In the genomic region with DNA sequence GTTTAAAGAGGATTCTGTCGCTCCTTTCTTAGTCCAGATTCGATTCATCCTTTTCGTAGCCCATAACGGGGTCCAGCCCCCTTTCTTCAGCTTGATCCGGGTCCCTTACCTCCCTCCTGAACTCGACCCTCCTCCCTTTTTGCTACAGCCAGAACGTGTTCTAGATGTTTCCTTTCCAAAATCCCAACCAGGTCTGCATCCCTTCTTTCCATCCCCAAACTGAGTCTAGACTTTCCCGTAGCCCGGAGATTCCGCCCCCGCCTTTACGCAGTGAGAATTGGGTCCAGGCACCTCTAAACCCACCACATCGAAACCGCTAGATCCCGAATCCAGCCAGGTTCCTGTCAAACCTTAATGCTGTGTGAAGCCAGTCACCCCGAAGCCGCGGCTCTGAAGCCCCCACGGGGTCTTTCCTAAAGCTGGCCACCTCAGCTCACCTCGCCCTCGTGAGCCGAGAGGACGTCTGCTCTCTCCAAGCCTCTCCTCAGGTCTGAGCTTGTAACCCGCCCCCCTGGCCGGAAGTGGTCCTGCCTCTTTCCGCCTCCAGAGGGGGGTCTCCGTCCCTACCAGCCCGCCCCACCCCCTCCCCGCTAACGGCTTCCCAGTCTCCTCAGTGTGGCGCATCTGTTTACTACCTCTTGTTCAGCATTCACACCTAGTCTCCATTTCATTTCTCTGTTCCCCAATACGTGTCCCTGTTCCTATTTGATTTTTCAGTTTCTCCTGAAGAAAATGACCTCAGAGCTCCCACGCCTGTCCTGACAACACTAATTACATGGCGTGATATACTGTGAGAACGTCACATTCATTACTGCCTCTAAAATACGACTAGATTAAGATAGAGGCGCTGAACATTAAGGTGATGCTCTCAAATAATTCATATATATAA, we compare ENCODE assay signal across 8 mouse cellular contexts. TPM values are rescaled to one million over a fixed set of nuclear protein-coding genes. Genes with fewer than 3 reads are reported as not detected.
A peak's percentile ranks its signal among the peaks of the same experiment; 100 is the strongest.
DNase-seq lines count a peak whose midpoint lies in the region; ATAC-seq and TF ChIP-seq lines count a peak whose summit lies in the region.

A gene (minus strand): TSS at position 676 of the 889 bp plus-strand sequence.

- H3K36me3 ChIP-seq in kidney, embryonic 16.5 days (ENCODE audit: insufficient read depth, low read length), result 0 out of 2 replicates have a peak, but pooled peaks cover 4% of the 10 kb centered on the region
- no peaks in the 10 kb centered on the region for H3K36me3 ChIP-seq in stomach, embryonic 16.5 days (ENCODE audit: control insufficient read depth, insufficient read depth, low read length)

- peaks cover 15% of the 10 kb centered on the region; the same call in 1 of the 2 replicates for H3K27me3 ChIP-seq in kidney, embryonic 16.5 days (ENCODE audit: insufficient read depth, low read length)
- H3K27me3 ChIP-seq in stomach, embryonic 16.5 days (ENCODE audit: control insufficient read depth, insufficient read depth, low read length), result no peaks in the 10 kb centered on the region

- peak; percentile 95 for ATAC-seq in kidney, embryonic 16.5 days (ENCODE audit: low FRiP score, low TSS enrichment)
- ATAC-seq in stomach, embryonic 16.5 days (ENCODE audit: insufficient read depth, low FRiP score), result peak; percentile 84; the same call in 1 of the 2 replicates

- 26% methylated on average over 37 of the region's 37 CpGs for WGBS in kidney, embryonic 16.5 days
- WGBS in stomach, embryonic 16.5 days, result 13% methylated on average over 37 of the region's 37 CpGs

- peak within 1 kb of the TSS; percentile 57 for H3K4me3 ChIP-seq in kidney, embryonic 16.5 days (ENCODE audit: low read length)
- peak within 1 kb of the TSS; percentile 61 for H3K4me3 ChIP-seq in layer of hippocampus, adult 2 months
- H3K4me3 ChIP-seq in stomach, embryonic 16.5 days (replicated peaks; ENCODE audit: low read length), result peak within 1 kb of the TSS; percentile 54

- DNase-seq in kidney, adult 8-10 months, result no peak
- DNase-seq in cerebellum, adult 9-11 months, result peak; percentile 76
- peak in 1 of 2 experiments; percentile 32 for DNase-seq in frontal cortex, adult 2 months (ENCODE audit: extremely low spot score in 1 of 2, low spot score in 1 of 2)
- peak; percentile 32 to 44 for DNase-seq in layer of hippocampus, adult 2 months (ENCODE audit: low spot score in 2 of 2)
- peak; percentile 78 for DNase-seq in mesoderm, embryonic 11.5 days (ENCODE audit: low read depth, low spot score)
- DNase-seq in gastrocnemius, postnatal 10 days, result no peak

- H3K4me1 ChIP-seq in kidney, embryonic 16.5 days (ENCODE audit: insufficient read depth, low read length), result no peaks in the 10 kb centered on the region
- H3K4me1 ChIP-seq in stomach, embryonic 16.5 days (ENCODE audit: control insufficient read depth, insufficient read depth, low read length), result no peaks in the 10 kb centered on the region

- H3K9ac ChIP-seq in kidney, embryonic 16.5 days (replicated peaks; ENCODE audit: low read length), result peak within 1 kb of the TSS; percentile 67
- peak within 1 kb of the TSS; percentile 69 for H3K9ac ChIP-seq in stomach, embryonic 16.5 days (ENCODE audit: low read length)

- peak; percentile 42; the same call in 1 of the 2 replicates for TF ChIP-seq CTCF in layer of hippocampus, adult 2 months (conservative IDR thresholded peaks at IDR 0.05)

- H3K27ac ChIP-seq in kidney, embryonic 16.5 days (ENCODE audit: low read length), result no peak within 1 kb of the TSS
- peak within 1 kb of the TSS; percentile 92 for H3K27ac ChIP-seq in layer of hippocampus, adult 2 months
- no peak within 1 kb of the TSS; the same call in 1 of the 2 replicates for H3K27ac ChIP-seq in stomach, embryonic 16.5 days (ENCODE audit: low read length)

- H3K4me2 ChIP-seq in kidney, embryonic 16.5 days (replicated peaks; ENCODE audit: low read depth, low read length), result peak within 1 kb of the TSS; percentile 59
- H3K4me2 ChIP-seq in stomach, embryonic 16.5 days (ENCODE audit: low read depth, low read length), result peak within 1 kb of the TSS; percentile 52

- no peaks in the 10 kb centered on the region for H3K9me3 ChIP-seq in kidney, embryonic 16.5 days (ENCODE audit: low read length)
- H3K9me3 ChIP-seq in stomach, embryonic 16.5 days (replicated peaks; ENCODE audit: control insufficient read depth, low read length), result no peaks in the 10 kb centered on the region

RNA-seq across cellular contexts. Expression of the gene that starts here (rescaled TPM):
- 21.4 and 22.8 TPM in 2 replicates for polyA plus RNA-seq in kidney, embryonic 16.5 days (2015; fragmentation: Nextera tagmentation; extraction: Ambion mirVana)
- 83.0 and 98.1 TPM in 2 replicates for polyA plus RNA-seq in frontal cortex, adult 2 months (2012; rRNA removed)
- 100 to 1,000 TPM; 159 to 167 TPM for total RNA-seq in layer of hippocampus, adult 2 months (2021)
- polyA plus RNA-seq in stomach, embryonic 16.5 days (2015; fragmentation: Nextera tagmentation; extraction: Ambion mirVana), result 17.3 and 21.1 TPM in 2 replicates
- total RNA-seq in gastrocnemius, postnatal 10 days (2021), result 1 to 10 TPM; 2.5 to 5.1 TPM

Comparison
In these comparisons a context has a peak if more than half of its experiments do, and no peak if none do; other contexts are left out.
1. RNA of the gene that starts here (total RNA-seq): 159 to 167 TPM in layer of hippocampus, adult 2 months; 2.5 to 5.1 TPM in gastrocnemius, postnatal 10 days; every median in the first group is over 10 times any median in the second.
2. DNase-seq: peak in cerebellum, adult 9-11 months (single experiment), layer of hippocampus, adult 2 months (2 of 2) and mesoderm, embryonic 11.5 days (single experiment); none in kidney, adult 8-10 months (0 of 2) and gastrocnemius, postnatal 10 days (single experiment).
3. Peak in every context shown above with its lines, with median percentiles within 50 percentile points of each other: H3K4me3 ChIP-seq.